Mouse (Mus musculus) embryonic fibroblast, embryonic 13.5 days (primary cell): ENCODE measurements around the gene Wasf2.

Experiments used
- CTCF ChIP-seq: IDR thresholded peaks from 2 replicates; pipeline ENCODE4 v1.5.1; 2011; ENCODE audit warnings: mild to moderate bottlenecking, control low read depth, low read length, moderate library complexity, borderline replicate concordance; ENCODE audit not compliant: insufficient read depth
- POLR2A ChIP-seq: IDR thresholded peaks from 2 replicates; pipeline ENCODE4 v1.6.1; 2011; ENCODE audit warnings: low read depth, mild to moderate bottlenecking, control low read depth, low read length, moderate library complexity

GRCm38 (mm10) chr4:133112175-133112838 is 18.0 kb upstream of the Wasf2 start:
- TF ChIP-seq POLR2A (no peak), CTCF (no peak)
